Mouse (Mus musculus) forebrain, embryonic 11.5 days (tissue): ENCODE data around the gene Klhl29. TPM values are rescaled to one million over a fixed set of nuclear protein-coding genes. Genes with fewer than 3 reads are reported as not detected.

Experiments used
- ATAC-seq: fragments of 200-750 bp; cut with Nextera tagmentation; replicated peaks from 2 replicates; pipeline ENCODE4 v1.8.0; 2017; ENCODE audit warnings: moderate TSS enrichment; ENCODE audit not compliant: low FRiP score
- DNase-seq: peaks from one replicate; pipeline ENCODE4 v3.0.0-alpha.2; 2017; ENCODE audit warnings: low spot score
- H3K27ac ChIP-seq: fragments of 300-500 bp; sonication (generic); 2 replicates; pipeline ENCODE4 v1.5.1; 2014; ENCODE audit warnings: low read depth, low read length
- H3K27me3 ChIP-seq: fragments of 300-500 bp; sonication (generic); 2 replicates; pipeline ENCODE4 v1.6.1; 2014; ENCODE audit warnings: mild to moderate bottlenecking, low read length, mixed read lengths; ENCODE audit not compliant: control insufficient read depth, insufficient read depth
- H3K36me3 ChIP-seq: fragments of 300-500 bp; sonication (generic); 2 replicates; pipeline ENCODE4 v1.6.1; 2014; ENCODE audit warnings: mild to moderate bottlenecking, low read length, moderate library complexity, mixed read lengths; ENCODE audit not compliant: control insufficient read depth, insufficient read depth
- H3K4me1 ChIP-seq: fragments of 300-500 bp; sonication (generic); replicated peaks from 2 replicates; pipeline ENCODE4 v1.6.1; 2014; ENCODE audit warnings: low read length, mixed read lengths; ENCODE audit not compliant: control insufficient read depth, insufficient read depth
- H3K4me2 ChIP-seq: fragments of 300-500 bp; sonication (generic); 2 replicates; pipeline ENCODE4 v1.6.1; 2014; ENCODE audit warnings: low read depth, mild to moderate bottlenecking, low read length, moderate library complexity, mixed read lengths; ENCODE audit not compliant: severe bottlenecking
- H3K4me3 ChIP-seq: fragments of 300-500 bp; sonication (generic); 2 replicates; pipeline ENCODE4 v1.5.1; 2014; ENCODE audit warnings: low read depth, low read length
- H3K9ac ChIP-seq: fragments of 300-500 bp; sonication (generic); 2 replicates; pipeline ENCODE4 v1.6.1; 2014; ENCODE audit warnings: low read length
- H3K9me3 ChIP-seq: fragments of 300-500 bp; sonication (generic); 2 replicates; pipeline ENCODE4 v1.6.1; 2016; ENCODE audit warnings: low read length, mixed read lengths; ENCODE audit not compliant: control insufficient read depth
- WGBS: fragments of 180-500 bp; shearing (Covaris S2); extraction: QIAGEN DNeasy Blood & Tissue Kit; methylation state at CpG from one replicate; pipeline ENCODE4 v1.1.7; 2014; 5-methylcytosine and 5-hydroxymethylcytosine counted together
- polyA plus RNA-seq: library from polyadenylated mRNA; unstranded; fragments of >200 nt; fragmentation: Nextera tagmentation; extraction: Ambion mirVana; gene quantifications from 2 replicates; pipeline ENCODE4 v1.2.1, GENCODE M21; 2014

Klhl29 gene
- polyA plus RNA-seq, 1 experiment from 2014 or later, result 3.8 TPM

GRCm38 (mm10) chr12:5151859-5152258 is 223.6 kb downstream of the Klhl29 start:
- Histone ChIP-seq H3K9ac (no peak overlapping the region), H3K4me3 (no peak overlapping the region), H3K27me3 (no peaks in the 10 kb centered on the region), H3K9me3 (no peaks in the 10 kb centered on the region), H3K27ac (no peak overlapping the region), H3K36me3 (no peaks in the 10 kb centered on the region), H3K4me1 (peaks cover 3% of the 10 kb centered on the region; the same call in 1 of the 2 replicates), H3K4me2 (no peak overlapping the region)
- whole genome bisulfite sequencing, result 17% methylated on average over 10 of the region's 10 CpGs
- DNase-seq (peak; percentile 70), ATAC-seq (0 out of 2 replicates have a peak, but pooled peaks have one; percentile 58)

- H3K9me3 ChIP-seq, result no peaks in the 10 kb centered on the region
- H3K4me3 ChIP-seq, result no peak overlapping the region
- no peaks in the 10 kb centered on the region for H3K36me3 ChIP-seq
- no peak overlapping the region for H3K27ac ChIP-seq
- no peak overlapping the region for H3K9ac ChIP-seq
- H3K4me1 ChIP-seq, result peaks cover 26% of the 10 kb centered on the region; the same call in 1 of the 2 replicates
- no peak for ATAC-seq
- no peaks in the 10 kb centered on the region for H3K27me3 ChIP-seq
- DNase-seq, result no peak
- WGBS, result 86% methylated on average over 5 of the region's 5 CpGs
- H3K4me2 ChIP-seq, result no peak overlapping the region
Observed at GRCm38 (mm10) chr12:5147346-5148035, 228.0 kb downstream of the Klhl29 start.

GRCm38 (mm10) chr12:5143903-5144781 is 231.3 kb downstream of the Klhl29 start:
- peak overlapping the region; percentile 58 for H3K27ac ChIP-seq
- 29% methylated on average over 5 of the region's 5 CpGs for WGBS
- ATAC-seq, result peak; percentile 90
- H3K4me1 ChIP-seq, result peaks cover 22% of the 10 kb centered on the region; the same call in 1 of the 2 replicates
- peak; percentile 68 for DNase-seq
- H3K9ac ChIP-seq, result no peak overlapping the region
- H3K27me3 ChIP-seq, result no peaks in the 10 kb centered on the region
- H3K4me3 ChIP-seq, result no peak overlapping the region
- no peak overlapping the region for H3K4me2 ChIP-seq
- H3K9me3 ChIP-seq, result no peaks in the 10 kb centered on the region
- H3K36me3 ChIP-seq, result no peaks in the 10 kb centered on the region

- H3K27ac ChIP-seq, result no peak overlapping the region
- H3K4me1 ChIP-seq, result peaks cover 22% of the 10 kb centered on the region; the same call in 1 of the 2 replicates
- ATAC-seq, result peak; percentile 22
- DNase-seq, result peak; percentile 56
- no peak overlapping the region for H3K4me3 ChIP-seq
- 0 out of 2 replicates have a peak overlapping the region, but pooled peaks have one; percentile 6 for H3K9ac ChIP-seq
- no peaks in the 10 kb centered on the region for H3K27me3 ChIP-seq
- H3K9me3 ChIP-seq, result no peaks in the 10 kb centered on the region
- no peaks in the 10 kb centered on the region for H3K36me3 ChIP-seq
- 59% methylated on average over 5 of the region's 5 CpGs for WGBS
- H3K4me2 ChIP-seq, result no peak overlapping the region
Observed at GRCm38 (mm10) chr12:5143224-5143623, 232.3 kb downstream of the Klhl29 start.

GRCm38 (mm10) chr12:5142776-5143175 is 232.7 kb downstream of the Klhl29 start:
- Histone ChIP-seq H3K4me1 (peaks cover 22% of the 10 kb centered on the region; the same call in 1 of the 2 replicates), H3K9ac (no peak overlapping the region), H3K4me3 (no peak overlapping the region), H3K4me2 (no peak overlapping the region), H3K27ac (no peak overlapping the region), H3K36me3 (no peaks in the 10 kb centered on the region), H3K9me3 (no peaks in the 10 kb centered on the region), H3K27me3 (no peaks in the 10 kb centered on the region)
- WGBS, result 8% methylated on average over 3 of the region's 3 CpGs
- DNase-seq (peak; percentile 93), ATAC-seq (peak; percentile 67)

- no peak overlapping the region for H3K4me3 ChIP-seq
- H3K27ac ChIP-seq, result no peak overlapping the region
- 76% methylated on average over 4 of the region's 4 CpGs for WGBS
- H3K9ac ChIP-seq, result no peak overlapping the region
- H3K4me2 ChIP-seq, result no peak overlapping the region
- H3K9me3 ChIP-seq, result no peaks in the 10 kb centered on the region
- H3K36me3 ChIP-seq, result no peaks in the 10 kb centered on the region
- H3K4me1 ChIP-seq, result peaks cover 22% of the 10 kb centered on the region; the same call in 1 of the 2 replicates
- DNase-seq (no peak), ATAC-seq (no peak)
- H3K27me3 ChIP-seq, result no peaks in the 10 kb centered on the region
Observed at GRCm38 (mm10) chr12:5141040-5141439, 234.4 kb downstream of the Klhl29 start.

- Histone ChIP-seq H3K9ac (no peak overlapping the region), H3K4me3 (no peak overlapping the region), H3K4me2 (no peak overlapping the region), H3K36me3 (no peaks in the 10 kb centered on the region), H3K4me1 (peaks cover 15% of the 10 kb centered on the region; the same call in 1 of the 2 replicates), H3K27ac (no peak overlapping the region), H3K9me3 (no peaks in the 10 kb centered on the region), H3K27me3 (no peaks in the 10 kb centered on the region)
- no peak for DNase-seq
- WGBS, result 87% methylated on average over 4 of the region's 4 CpGs
- ATAC-seq, result no peak
Observed at GRCm38 (mm10) chr12:5139302-5139701, 236.2 kb downstream of the Klhl29 start.

- no peak overlapping the region for H3K9ac ChIP-seq
- no peaks in the 10 kb centered on the region for H3K36me3 ChIP-seq
- no peak overlapping the region for H3K4me2 ChIP-seq
- H3K27me3 ChIP-seq, result no peaks in the 10 kb centered on the region
- no peaks in the 10 kb centered on the region for H3K9me3 ChIP-seq
- ATAC-seq, result peak; percentile 69
- no peak overlapping the region for H3K27ac ChIP-seq
- WGBS, result 16% methylated on average over 4 of the region's 4 CpGs
- peak; percentile 80 for DNase-seq
- no peaks in the 10 kb centered on the region for H3K4me1 ChIP-seq
- H3K4me3 ChIP-seq, result no peak overlapping the region
Observed at GRCm38 (mm10) chr12:5136300-5136699, 239.2 kb downstream of the Klhl29 start.
